Mouse (Mus musculus): ENCODE results near the gene Cbfb. TPM values are rescaled to one million over a fixed set of nuclear protein-coding genes. Genes with fewer than 3 reads are reported as not detected.
A peak's percentile ranks its signal among the peaks of the same experiment; 100 is the strongest.
"Not testable (repeated sequence)": the region's sequence is repeated elsewhere in the genome, so short reads cannot be mapped to it uniquely, and the experiment has no call there.

The Cbfb gene
- polyA plus RNA-seq, 1 experiment from 2014 or later: 105 TPM

DNA sequence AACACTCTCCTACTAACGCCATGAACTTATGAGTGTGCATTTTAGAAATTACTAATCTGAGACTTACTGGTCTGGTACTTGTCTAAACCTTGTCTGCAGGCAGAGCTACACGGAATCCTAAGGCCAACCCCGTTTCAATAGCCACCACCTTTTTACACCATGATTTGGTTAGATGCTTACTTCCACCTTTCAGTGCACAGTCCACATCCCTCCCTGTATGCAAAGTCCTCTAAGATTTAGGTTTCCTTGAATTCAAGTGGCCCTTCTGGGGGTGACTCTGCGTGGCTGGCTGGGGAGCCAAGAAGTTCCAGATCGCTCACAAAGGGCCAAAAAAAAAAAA, 463 bp upstream of the Cbfb start:
- ATAC-seq (ENCODE audit: insufficient number of reproducible peaks, low FRiP score, low TSS enrichment, low read depth) (peak; percentile 49; the same call in 1 of the 2 replicates), DNase-seq (ENCODE audit: low spot score) (no peak)
- WGBS: 6% methylated on average over 5 of the region's 5 CpGs
- no peaks in the 10 kb centered on the region for H3K36me3 ChIP-seq (ENCODE audit: control insufficient read depth, insufficient read depth, low read length)
- peak overlapping the region; percentile 97 for H3K9ac ChIP-seq (ENCODE audit: low read length)
- H3K4me2 ChIP-seq (ENCODE audit: low read depth, severe bottlenecking): peak overlapping the region; percentile 65
- no peaks in the 10 kb centered on the region for H3K27me3 ChIP-seq (ENCODE audit: control insufficient read depth, insufficient read depth, low read length)
- H3K27ac ChIP-seq (replicated peaks; ENCODE audit: low read depth, low read length): peak overlapping the region; percentile 97
- H3K4me1 ChIP-seq (ENCODE audit: control insufficient read depth, insufficient read depth, low read length): peaks cover 7% of the 10 kb centered on the region
- no peaks in the 10 kb centered on the region for H3K9me3 ChIP-seq (ENCODE audit: control insufficient read depth, low read length)
- H3K4me3 ChIP-seq (ENCODE audit: low read depth, low read length): peak overlapping the region; percentile 96

DNA sequence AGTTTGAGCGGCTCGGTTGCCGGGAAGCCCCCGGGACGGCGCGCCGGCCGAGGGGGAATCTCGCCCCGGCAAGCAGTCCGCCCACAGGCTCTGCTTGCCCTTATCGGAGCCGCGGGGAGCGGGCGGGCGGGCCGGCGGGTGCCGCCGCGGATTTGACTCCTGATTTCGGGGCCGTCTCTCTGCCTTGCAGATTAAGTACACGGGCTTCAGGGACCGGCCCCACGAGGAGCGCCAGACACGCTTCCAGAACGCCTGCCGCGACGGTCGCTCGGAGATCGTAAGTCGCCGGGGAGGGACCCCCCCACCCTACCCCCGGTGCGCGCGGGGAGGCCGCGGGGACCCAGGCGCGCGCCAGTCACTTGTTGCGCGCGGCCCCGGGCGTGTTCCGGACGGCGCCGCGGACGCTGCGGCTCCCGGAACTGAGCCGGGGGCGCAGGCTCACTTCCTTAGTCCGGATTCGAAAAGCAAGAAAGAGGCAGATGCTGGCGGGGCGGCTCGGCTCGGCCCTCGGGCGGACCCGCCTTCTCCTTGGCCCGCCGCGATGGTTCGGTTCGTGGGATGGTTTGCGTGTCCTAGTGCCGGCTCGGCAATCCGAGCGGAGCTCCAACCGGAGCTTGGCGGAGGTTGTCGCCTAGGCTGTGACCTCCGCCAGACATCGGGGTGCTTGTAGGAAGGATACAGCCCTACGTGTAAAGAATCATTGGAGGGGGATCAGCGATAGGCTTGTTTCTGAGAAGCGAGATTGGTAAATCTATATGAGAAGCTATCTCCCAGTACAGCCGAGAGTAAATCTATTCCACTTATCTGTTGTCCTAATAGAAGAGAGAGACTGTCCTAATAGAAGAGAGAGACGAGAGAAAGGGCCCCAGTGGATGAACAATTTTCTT, 885 bp downstream of the Cbfb start:
- H3K9me3 ChIP-seq (ENCODE audit: control insufficient read depth, low read length): no peaks in the 10 kb centered on the region
- H3K27me3 ChIP-seq (ENCODE audit: control insufficient read depth, insufficient read depth, low read length): no peaks in the 10 kb centered on the region
- WGBS: under 1% methylated on average over 87 of the region's 92 CpGs
- H3K9ac ChIP-seq (ENCODE audit: low read length): peak overlapping the region; percentile 97
- ATAC-seq (ENCODE audit: insufficient number of reproducible peaks, low FRiP score, low TSS enrichment, low read depth): no peak; the same call in 1 of the 2 replicates
- H3K4me1 ChIP-seq (ENCODE audit: control insufficient read depth, insufficient read depth, low read length): peaks cover 7% of the 10 kb centered on the region
- DNase-seq (ENCODE audit: low spot score): peak; percentile 76
- peak overlapping the region; percentile 96 for H3K4me3 ChIP-seq (ENCODE audit: low read depth, low read length)
- H3K27ac ChIP-seq (replicated peaks; ENCODE audit: low read depth, low read length): peak overlapping the region; percentile 97
- H3K36me3 ChIP-seq (ENCODE audit: control insufficient read depth, insufficient read depth, low read length): no peaks in the 10 kb centered on the region
- peak overlapping the region; percentile 65 for H3K4me2 ChIP-seq (ENCODE audit: low read depth, severe bottlenecking)

DNA sequence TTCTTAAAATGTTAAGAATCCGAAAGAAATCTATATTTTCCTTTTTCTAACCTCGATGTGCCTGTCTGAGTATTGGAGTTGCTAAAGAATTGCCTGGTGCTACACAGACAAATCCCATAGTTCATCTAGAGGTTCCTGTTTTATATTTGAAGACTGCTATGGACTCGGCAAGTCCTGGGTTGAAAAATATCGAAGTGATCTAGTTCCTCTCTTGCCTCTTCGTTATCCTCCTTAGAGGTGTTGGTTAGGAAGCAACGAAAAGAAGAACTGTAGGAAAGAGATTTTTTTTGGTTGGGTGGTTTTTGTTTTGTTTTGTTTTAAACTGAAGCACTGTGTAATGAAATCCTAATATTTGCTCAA, 1.5 kb downstream of the Cbfb start:
- peaks cover 7% of the 10 kb centered on the region for H3K4me1 ChIP-seq (ENCODE audit: control insufficient read depth, insufficient read depth, low read length)
- no peak overlapping the region for H3K27ac ChIP-seq (replicated peaks; ENCODE audit: low read depth, low read length)
- 49% methylated on average over 6 of the region's 6 CpGs for WGBS
- no peaks in the 10 kb centered on the region for H3K27me3 ChIP-seq (ENCODE audit: control insufficient read depth, insufficient read depth, low read length)
- ATAC-seq (ENCODE audit: insufficient number of reproducible peaks, low FRiP score, low TSS enrichment, low read depth) (no peak), DNase-seq (ENCODE audit: low spot score) (no peak)
- no peaks in the 10 kb centered on the region for H3K9me3 ChIP-seq (ENCODE audit: control insufficient read depth, low read length)
- H3K9ac ChIP-seq (ENCODE audit: low read length): peak overlapping the region; percentile 97
- peak overlapping the region; percentile 96 for H3K4me3 ChIP-seq (ENCODE audit: low read depth, low read length)
- peaks cover 4% of the 10 kb centered on the region; the same call in 1 of the 2 replicates for H3K36me3 ChIP-seq (ENCODE audit: control insufficient read depth, insufficient read depth, low read length)
- H3K4me2 ChIP-seq (ENCODE audit: low read depth, severe bottlenecking): peak overlapping the region; percentile 65

DNA sequence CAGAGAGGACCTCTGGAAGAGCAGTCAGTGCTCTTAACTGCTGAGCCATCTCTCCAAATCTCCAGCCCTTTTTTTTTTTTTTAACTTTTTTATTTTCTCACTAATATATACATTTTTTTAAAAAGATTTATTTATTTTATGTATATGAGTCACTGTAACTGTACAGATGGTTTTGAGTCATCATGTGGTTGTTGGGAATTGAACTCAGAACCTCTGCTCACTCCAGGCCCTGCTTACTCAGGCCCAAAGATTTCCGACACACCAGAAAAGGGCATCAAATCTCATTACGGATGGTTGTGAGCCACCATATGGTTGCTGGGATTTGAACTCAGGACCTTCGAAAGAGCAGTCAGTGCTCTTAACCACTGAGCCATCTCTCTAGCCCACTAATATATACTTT, 4.8 kb downstream of the Cbfb start:
- not testable (repeated sequence) for H3K27me3 ChIP-seq (ENCODE audit: control insufficient read depth, insufficient read depth, low read length); H3K36me3 ChIP-seq (ENCODE audit: control insufficient read depth, insufficient read depth, low read length); DNase-seq (ENCODE audit: low spot score); H3K4me1 ChIP-seq (ENCODE audit: control insufficient read depth, insufficient read depth, low read length); H3K9me3 ChIP-seq (ENCODE audit: control insufficient read depth, low read length); H3K4me3 ChIP-seq (ENCODE audit: low read depth, low read length); H3K4me2 ChIP-seq (ENCODE audit: low read depth, severe bottlenecking); ATAC-seq (ENCODE audit: insufficient number of reproducible peaks, low FRiP score, low TSS enrichment, low read depth); H3K9ac ChIP-seq (ENCODE audit: low read length); H3K27ac ChIP-seq (replicated peaks; ENCODE audit: low read depth, low read length)
- 91% methylated on average over 3 of the region's 3 CpGs for WGBS

DNA sequence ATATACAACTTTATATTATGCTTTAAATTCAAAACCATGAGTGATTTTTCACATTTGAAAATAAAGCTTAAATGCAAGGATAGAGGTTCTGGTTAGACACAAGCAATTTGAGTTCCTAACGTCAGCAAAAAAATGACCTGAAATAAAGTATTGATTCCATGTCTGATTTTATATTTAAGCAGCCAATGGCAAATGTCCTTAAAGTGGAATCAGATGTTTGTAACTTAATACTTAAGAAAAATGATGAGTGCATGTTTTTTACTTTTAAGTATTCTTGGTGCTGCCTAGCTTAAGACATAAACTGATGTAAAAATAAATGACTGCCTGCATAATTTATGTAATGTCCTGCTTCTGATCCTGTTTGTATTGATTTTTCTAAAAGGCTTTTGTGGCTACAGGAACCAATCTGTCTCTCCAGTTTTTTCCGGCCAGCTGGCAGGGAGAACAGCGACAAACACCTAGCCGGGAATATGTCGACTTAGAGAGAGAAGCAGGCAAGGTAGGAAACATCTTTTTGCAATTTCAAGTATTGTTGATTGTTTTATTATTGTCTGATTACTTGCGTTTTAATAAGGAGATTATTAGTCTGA, 7.8 kb downstream of the Cbfb start:
- Histone ChIP-seq H3K4me1 (ENCODE audit: control insufficient read depth, insufficient read depth, low read length) (no peaks in the 10 kb centered on the region), H3K27ac (replicated peaks; ENCODE audit: low read depth, low read length) (no peak overlapping the region), H3K36me3 (ENCODE audit: control insufficient read depth, insufficient read depth, low read length) (peaks cover 7% of the 10 kb centered on the region; the same call in 1 of the 2 replicates), H3K4me3 (ENCODE audit: low read depth, low read length) (no peak overlapping the region), H3K9me3 (ENCODE audit: control insufficient read depth, low read length) (no peaks in the 10 kb centered on the region), H3K27me3 (ENCODE audit: control insufficient read depth, insufficient read depth, low read length) (no peaks in the 10 kb centered on the region), H3K4me2 (ENCODE audit: low read depth, severe bottlenecking) (no peak overlapping the region), H3K9ac (ENCODE audit: low read length) (no peak overlapping the region)
- DNase-seq (ENCODE audit: low spot score) (no peak), ATAC-seq (ENCODE audit: insufficient number of reproducible peaks, low FRiP score, low TSS enrichment, low read depth) (no peak)
- WGBS: 76% methylated on average over 6 of the region's 6 CpGs

DNA sequence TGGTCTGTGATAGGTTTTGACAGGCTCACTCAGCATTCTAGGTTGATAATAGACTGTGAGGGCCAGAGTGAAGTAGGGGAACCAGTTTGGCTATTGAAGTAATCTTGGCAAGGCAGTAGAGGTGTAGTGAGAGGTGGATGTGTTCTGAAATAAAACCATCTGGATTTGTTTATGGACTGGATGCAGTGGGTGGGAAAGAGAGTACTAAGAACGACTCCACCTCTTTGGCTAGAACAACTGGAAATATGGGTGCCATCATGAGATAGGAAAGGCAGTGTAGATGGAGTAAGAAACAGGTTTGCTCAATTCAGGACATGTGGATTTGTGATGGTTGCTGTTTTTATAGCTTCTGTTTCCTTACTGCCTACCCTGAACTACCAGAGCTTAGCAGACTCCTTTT, 11.7 kb downstream of the Cbfb start:
- no peaks in the 10 kb centered on the region for H3K4me1 ChIP-seq (ENCODE audit: control insufficient read depth, insufficient read depth, low read length)
- peaks cover 6% of the 10 kb centered on the region; the same call in 1 of the 2 replicates for H3K36me3 ChIP-seq (ENCODE audit: control insufficient read depth, insufficient read depth, low read length)
- H3K9me3 ChIP-seq (ENCODE audit: control insufficient read depth, low read length): no peaks in the 10 kb centered on the region
- no peaks in the 10 kb centered on the region for H3K27me3 ChIP-seq (ENCODE audit: control insufficient read depth, insufficient read depth, low read length)
- H3K27ac ChIP-seq (replicated peaks; ENCODE audit: low read depth, low read length): no peak overlapping the region
- ATAC-seq (ENCODE audit: insufficient number of reproducible peaks, low FRiP score, low TSS enrichment, low read depth): no peak
- H3K4me3 ChIP-seq (ENCODE audit: low read depth, low read length): no peak overlapping the region
- 41% methylated on average over 1 of the region's 1 CpGs for WGBS
- no peak overlapping the region for H3K4me2 ChIP-seq (ENCODE audit: low read depth, severe bottlenecking)
- no peak overlapping the region for H3K9ac ChIP-seq (ENCODE audit: low read length)
- DNase-seq (ENCODE audit: low spot score): no peak

DNA sequence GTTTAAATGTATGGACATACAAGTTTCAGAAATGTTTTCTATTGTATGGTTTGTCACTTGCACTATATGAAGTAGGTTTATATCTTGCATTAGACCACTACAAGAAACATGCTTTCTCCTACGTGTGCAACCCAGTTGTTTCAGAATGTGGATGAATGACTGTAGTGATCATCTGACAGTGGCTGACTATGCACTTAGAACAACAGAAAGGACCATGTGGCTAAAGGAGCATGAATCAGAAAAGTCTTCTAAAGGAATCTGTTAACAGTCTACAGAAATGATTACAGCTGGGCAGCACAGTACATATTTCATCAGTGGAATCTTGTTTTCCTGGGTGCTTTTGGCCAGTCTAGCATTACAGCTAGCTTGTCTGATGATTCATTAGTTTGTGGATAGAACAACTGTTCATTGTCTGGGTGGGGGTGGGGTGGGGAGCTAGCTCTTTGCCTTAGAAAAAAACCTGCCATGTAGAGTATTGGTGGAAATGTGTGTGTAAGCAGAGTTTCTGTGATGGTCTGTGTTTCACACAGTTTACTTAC, 16.1 kb downstream of the Cbfb start:
- Histone ChIP-seq H3K27me3 (ENCODE audit: control insufficient read depth, insufficient read depth, low read length) (no peaks in the 10 kb centered on the region), H3K9me3 (ENCODE audit: control insufficient read depth, low read length) (no peaks in the 10 kb centered on the region), H3K36me3 (ENCODE audit: control insufficient read depth, insufficient read depth, low read length) (peaks cover 3% of the 10 kb centered on the region; the same call in 1 of the 2 replicates), H3K4me1 (ENCODE audit: control insufficient read depth, insufficient read depth, low read length) (no peaks in the 10 kb centered on the region), H3K27ac (replicated peaks; ENCODE audit: low read depth, low read length) (no peak overlapping the region), H3K9ac (ENCODE audit: low read length) (no peak overlapping the region), H3K4me3 (ENCODE audit: low read depth, low read length) (no peak overlapping the region), H3K4me2 (ENCODE audit: low read depth, severe bottlenecking) (no peak overlapping the region)
- DNase-seq (ENCODE audit: low spot score) (no peak), ATAC-seq (ENCODE audit: insufficient number of reproducible peaks, low FRiP score, low TSS enrichment, low read depth) (no peak)
- 86% methylated on average over 1 of the region's 1 CpGs for whole genome bisulfite sequencing

DNA sequence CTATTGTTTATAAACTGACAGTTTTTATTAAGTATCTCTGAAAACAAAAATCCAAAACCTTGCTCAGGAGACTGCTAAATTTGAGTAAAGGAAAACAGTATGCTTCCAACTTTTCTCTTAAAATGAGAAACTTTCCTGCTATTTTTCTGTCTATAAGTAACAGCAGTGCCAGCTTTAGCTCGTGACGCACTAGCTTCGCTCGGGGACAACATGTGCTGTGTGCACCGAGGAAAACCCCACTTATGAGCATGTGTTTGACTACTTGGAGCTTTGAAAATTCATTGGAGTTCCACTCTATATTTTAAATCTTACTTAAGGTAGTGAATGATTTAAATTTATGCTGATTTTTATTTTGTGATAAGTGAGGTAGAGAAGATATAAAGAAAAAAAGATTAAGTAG, 21.7 kb downstream of the Cbfb start:
- Histone ChIP-seq H3K4me3 (ENCODE audit: low read depth, low read length) (no peak overlapping the region), H3K4me1 (ENCODE audit: control insufficient read depth, insufficient read depth, low read length) (no peaks in the 10 kb centered on the region), H3K9me3 (ENCODE audit: control insufficient read depth, low read length) (no peaks in the 10 kb centered on the region), H3K9ac (ENCODE audit: low read length) (no peak overlapping the region), H3K27ac (replicated peaks; ENCODE audit: low read depth, low read length) (no peak overlapping the region), H3K4me2 (ENCODE audit: low read depth, severe bottlenecking) (no peak overlapping the region), H3K27me3 (ENCODE audit: control insufficient read depth, insufficient read depth, low read length) (no peaks in the 10 kb centered on the region), H3K36me3 (ENCODE audit: control insufficient read depth, insufficient read depth, low read length) (peaks cover 10% of the 10 kb centered on the region)
- no peak for ATAC-seq (ENCODE audit: insufficient number of reproducible peaks, low FRiP score, low TSS enrichment, low read depth)
- 95% methylated on average over 5 of the region's 5 CpGs for WGBS
- no peak for DNase-seq (ENCODE audit: low spot score)

All from limb, embryonic 11.5 days (tissue).